Mouse (Mus musculus): ENCODE results near the gene Per2.

DNA sequence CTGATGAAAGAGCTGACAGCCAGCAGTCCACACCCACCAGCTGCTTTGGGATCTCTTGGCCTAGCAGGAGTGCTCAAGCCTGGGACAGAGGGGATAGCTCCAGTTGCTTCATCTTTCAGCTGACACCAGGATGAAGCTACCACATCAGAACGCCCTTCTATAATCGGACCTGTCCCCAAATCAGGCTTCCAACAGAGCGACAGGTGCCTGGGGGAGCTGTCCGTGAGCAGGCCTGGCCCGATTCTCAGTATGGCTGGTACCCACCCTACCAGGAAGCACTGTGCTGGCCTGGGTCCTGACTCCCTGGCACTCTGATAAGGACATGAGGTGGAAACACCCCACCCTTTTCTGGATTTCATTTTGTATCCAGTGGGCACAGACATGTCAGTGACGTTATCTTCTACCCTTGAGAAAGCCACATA is 85.7 kb downstream of the Per2 start:
- no peak for TF ChIP-seq USF1 (IDR thresholded peaks at IDR 0.05; ENCODE audit: low read depth)
- TF ChIP-seq CTCF (IDR thresholded peaks at IDR 0.05; ENCODE audit: control insufficient read depth, insufficient read depth, insufficient read length): no peak
